In genomic region chr13:41219687-41220303, GRCm38 (mm10) we compare ENCODE assay signal across 9 mouse cellular contexts. TPM values are rescaled to one million over a fixed set of nuclear protein-coding genes. Genes with fewer than 3 reads are reported as not detected.
A peak's percentile ranks its signal among the peaks of the same experiment; 100 is the strongest.
DNase-seq lines count a peak whose midpoint lies in the region; ATAC-seq and TF ChIP-seq lines count a peak whose summit lies in the region.
"Had no signal": no experiment of that assay in that cellular context is flagged by ENCODE, and none has a peak within 500 bp of the region (broad histone marks: within the 10 kb centered on the region; RNA-seq: fewer than 3 reads in every experiment).

No protein-coding gene starts in this region.

- H3K36me3 ChIP-seq in embryonic facial prominence, embryonic 12.5 days, result no peaks in the 10 kb centered on the region
- no peaks in the 10 kb centered on the region for H3K36me3 ChIP-seq in kidney, postnatal 0 days (ENCODE audit: insufficient read depth, low read length)
- no peaks in the 10 kb centered on the region for H3K36me3 ChIP-seq in neural tube, embryonic 11.5 days (ENCODE audit: control insufficient read depth, insufficient read depth, low read length)

- H3K9me3 ChIP-seq in embryonic facial prominence, embryonic 12.5 days, result peaks cover 6% of the 10 kb centered on the region; the same call in 1 of the 2 replicates
- 0 out of 2 replicates have a peak, but pooled peaks cover 4% of the 10 kb centered on the region for H3K9me3 ChIP-seq in kidney, postnatal 0 days (replicated peaks; ENCODE audit: low read length)
- H3K9me3 ChIP-seq in neural tube, embryonic 11.5 days (ENCODE audit: control insufficient read depth, low read length), result peaks cover 7% of the 10 kb centered on the region; the same call in 1 of the 2 replicates

- no peaks in the 10 kb centered on the region for H3K4me1 ChIP-seq in bone marrow macrophage, adult 2 months (ENCODE audit: control insufficient read depth, insufficient read depth, low read length)
- H3K4me1 ChIP-seq in embryonic facial prominence, embryonic 12.5 days, result no peaks in the 10 kb centered on the region
- no peaks in the 10 kb centered on the region for H3K4me1 ChIP-seq in kidney, postnatal 0 days (replicated peaks; ENCODE audit: insufficient read depth, low read length)
- no peaks in the 10 kb centered on the region for H3K4me1 ChIP-seq in neural tube, embryonic 11.5 days (ENCODE audit: control insufficient read depth, insufficient read depth, low read length)

- H3K27ac ChIP-seq in layer of hippocampus, adult 2 months, result peak overlapping the region; percentile 69
- H3K27ac ChIP-seq in bone marrow macrophage, adult 2 months (ENCODE audit: insufficient read depth, low read depth, low read length), result no peak overlapping the region
- H3K27ac ChIP-seq in embryonic facial prominence, embryonic 12.5 days, result no peak overlapping the region
- H3K27ac ChIP-seq in kidney, postnatal 0 days, result no peak overlapping the region
- peak overlapping the region; percentile 55; the same call in 1 of the 2 replicates for H3K27ac ChIP-seq in neural tube, embryonic 11.5 days (ENCODE audit: low read depth, low read length)

- no peaks in the 10 kb centered on the region for H3K27me3 ChIP-seq in embryonic facial prominence, embryonic 12.5 days
- no peaks in the 10 kb centered on the region for H3K27me3 ChIP-seq in kidney, postnatal 0 days (ENCODE audit: insufficient read depth, low read length)
- no peaks in the 10 kb centered on the region for H3K27me3 ChIP-seq in neural tube, embryonic 11.5 days (ENCODE audit: control insufficient read depth, insufficient read depth, low read length)

- H3K9ac ChIP-seq in embryonic facial prominence, embryonic 12.5 days, result peak overlapping the region; percentile 63
- H3K9ac ChIP-seq in kidney, postnatal 0 days (ENCODE audit: low read depth, low read length), result peak overlapping the region; percentile 55
- H3K9ac ChIP-seq in neural tube, embryonic 11.5 days (ENCODE audit: low read length), result peak overlapping the region; percentile 85

- DNase-seq in layer of hippocampus, adult 2 months (ENCODE audit: low spot score in 2 of 2), result peak; percentile 15 to 23
- DNase-seq in layer of hippocampus, adult 9-11 months, result no peak
- no peak for DNase-seq in kidney, postnatal 0 days (ENCODE audit: low spot score)
- DNase-seq in neural tube, embryonic 11.5 days (ENCODE audit: low spot score), result no peak
- DNase-seq in adrenal gland, postnatal 4 days (ENCODE audit: low spot score in 2 of 2), result no peak
- DNase-seq in adipocyte (ENCODE audit: low spot score), result no peak

- peak; percentile 57 for ATAC-seq in embryonic facial prominence, embryonic 12.5 days (ENCODE audit: insufficient number of reproducible peaks, insufficient read depth, low FRiP score, low TSS enrichment)
- 0 out of 2 replicates have a peak, but pooled peaks have one; percentile 20 for ATAC-seq in kidney, postnatal 0 days (replicated peaks; ENCODE audit: low FRiP score, low read depth)
- peak; percentile 85; the same call in 1 of the 2 replicates for ATAC-seq in neural tube, embryonic 11.5 days (ENCODE audit: insufficient read depth, low FRiP score, low TSS enrichment)

- no peak for TF ChIP-seq POLR2A in bone marrow macrophage, adult 2 months (IDR thresholded peaks at IDR 0.05; ENCODE audit: borderline replicate concordance, low read depth, low read length)

- TF ChIP-seq CTCF in layer of hippocampus, adult 2 months (conservative IDR thresholded peaks at IDR 0.05), result no peak
- no peak for TF ChIP-seq CTCF in bone marrow macrophage, adult 2 months (IDR thresholded peaks at IDR 0.05; ENCODE audit: low read depth, low read length)
- TF ChIP-seq CTCF in kidney, postnatal 0 days (IDR thresholded peaks at IDR 0.05; ENCODE audit: low read depth), result no peak

- WGBS in embryonic facial prominence, embryonic 12.5 days, result 4% methylated on average over 38 of the region's 39 CpGs
- WGBS in kidney, postnatal 0 days, result 2% methylated on average over 36 of the region's 39 CpGs
- 2% methylated on average over 30 of the region's 39 CpGs for WGBS in neural tube, embryonic 11.5 days

- H3K4me3 ChIP-seq in layer of hippocampus, adult 2 months, result peak overlapping the region; percentile 54
- peak overlapping the region; percentile 57 for H3K4me3 ChIP-seq in bone marrow macrophage, adult 2 months (ENCODE audit: insufficient read depth, low read length)
- peak overlapping the region; percentile 63 for H3K4me3 ChIP-seq in embryonic facial prominence, embryonic 12.5 days
- peak overlapping the region; percentile 58 for H3K4me3 ChIP-seq in kidney, postnatal 0 days (replicated peaks; ENCODE audit: low read depth, low read length)
- peak overlapping the region; percentile 66 for H3K4me3 ChIP-seq in neural tube, embryonic 11.5 days (ENCODE audit: low read depth, low read length)

- peak overlapping the region; percentile 62 for H3K4me2 ChIP-seq in embryonic facial prominence, embryonic 12.5 days (replicated peaks)
- H3K4me2 ChIP-seq in kidney, postnatal 0 days (ENCODE audit: low read length), result peak overlapping the region; percentile 72
- H3K4me2 ChIP-seq in neural tube, embryonic 11.5 days (ENCODE audit: low read depth), result peak overlapping the region; percentile 38

RNA-seq across cellular contexts. Expression of gene Elovl2, which starts 0.4 kb away (rescaled TPM):
- total RNA-seq in layer of hippocampus, adult 2 months (2021), result 10 to 100 TPM; 16.2 to 16.9 TPM
- not detected in 2 replicates for polyA plus RNA-seq in bone marrow macrophage, adult 2 months (2012; ENCODE audit: insufficient read depth, insufficient read length, missing spikeins)
- polyA plus RNA-seq in embryonic facial prominence, embryonic 12.5 days (2016; fragmentation: Nextera tagmentation; extraction: Ambion mirVana), result 14.4 and 15.5 TPM in 2 replicates
- 19.4 and 23.6 TPM in 2 replicates for polyA plus RNA-seq in kidney, postnatal 0 days (2015; fragmentation: Nextera tagmentation; extraction: Ambion mirVana)
- 44.2 and 48.9 TPM in 2 replicates for polyA plus RNA-seq in neural tube, embryonic 11.5 days (2014; fragmentation: Nextera tagmentation; extraction: Ambion mirVana)
- 10 to 100 TPM in 1 of 2 experiments, 1 to 10 TPM in 1; 6.1 to 30.4 TPM for total RNA-seq in adrenal gland, postnatal 4 days (2021)

RNA-seq across cellular contexts. Expression of gene Smim13, which starts 29.8 kb away (rescaled TPM):
- 100 to 1,000 TPM; 141 to 143 TPM for total RNA-seq in layer of hippocampus, adult 2 months (2021)
- polyA plus RNA-seq in bone marrow macrophage, adult 2 months (2012; ENCODE audit: insufficient read depth, insufficient read length, missing spikeins), result 21.2 and 24.1 TPM in 2 replicates
- polyA plus RNA-seq in embryonic facial prominence, embryonic 12.5 days (2016; fragmentation: Nextera tagmentation; extraction: Ambion mirVana), result 19.3 and 21.4 TPM in 2 replicates
- 9.4 and 10.3 TPM in 2 replicates for polyA plus RNA-seq in kidney, postnatal 0 days (2015; fragmentation: Nextera tagmentation; extraction: Ambion mirVana)
- polyA plus RNA-seq in neural tube, embryonic 11.5 days (2014; fragmentation: Nextera tagmentation; extraction: Ambion mirVana), result 17.8 and 19.4 TPM in 2 replicates
- total RNA-seq in adrenal gland, postnatal 4 days (2021), result 10 to 100 TPM; 15.5 to 16.4 TPM

RNA-seq across cellular contexts. Expression of gene Gm17364, which starts 54.0 kb away (rescaled TPM):
- total RNA-seq in layer of hippocampus, adult 2 months (2021), result not detected
- polyA plus RNA-seq in bone marrow macrophage, adult 2 months (2012; ENCODE audit: insufficient read depth, insufficient read length, missing spikeins), result not detected in 2 replicates
- polyA plus RNA-seq in embryonic facial prominence, embryonic 12.5 days (2016; fragmentation: Nextera tagmentation; extraction: Ambion mirVana), result not detected in 2 replicates
- not detected in 2 replicates for polyA plus RNA-seq in kidney, postnatal 0 days (2015; fragmentation: Nextera tagmentation; extraction: Ambion mirVana)
- polyA plus RNA-seq in neural tube, embryonic 11.5 days (2014; fragmentation: Nextera tagmentation; extraction: Ambion mirVana), result not detected in 2 replicates
- total RNA-seq in adrenal gland, postnatal 4 days (2021), result not detected
- total RNA-seq: left cerebral cortex, postnatal 36 days had no signal

Comparison
In these comparisons a context has a peak if more than half of its experiments do, and no peak if none do; other contexts are left out.
1. DNase-seq: peak in layer of hippocampus, adult 2 months (2 of 2); none in layer of hippocampus, adult 9-11 months (single experiment), kidney, postnatal 0 days (single experiment), neural tube, embryonic 11.5 days (single experiment), adrenal gland, postnatal 4 days (0 of 2) and adipocyte (single experiment).
2. H3K27ac ChIP-seq: peak in layer of hippocampus, adult 2 months (single experiment) and neural tube, embryonic 11.5 days (single experiment); none in bone marrow macrophage, adult 2 months (single experiment), embryonic facial prominence, embryonic 12.5 days (single experiment) and kidney, postnatal 0 days (single experiment).
3. ATAC-seq: peak in every context shown above with its lines; median percentile 85 in neural tube, embryonic 11.5 days; 57 in embryonic facial prominence, embryonic 12.5 days; 20 in kidney, postnatal 0 days.
4. RNA of gene Elovl2, which starts 0.4 kb away (polyA plus RNA-seq): 44.2 to 48.9 TPM in neural tube, embryonic 11.5 days, 19.4 to 23.6 TPM in kidney, postnatal 0 days and 14.4 to 15.5 TPM in embryonic facial prominence, embryonic 12.5 days; not detected in bone marrow macrophage, adult 2 months; every median in the first group is over 10 times any median in the second.
5. Peak in every context shown above with its lines, with median percentiles within 50 percentile points of each other: H3K4me3 ChIP-seq, H3K4me2 ChIP-seq and H3K9ac ChIP-seq.